Mouse (Mus musculus): Measurements from ENCODE around the gene Dbx1. TPM values are rescaled to one million over a fixed set of nuclear protein-coding genes. Genes with fewer than 3 reads are reported as not detected.

The Dbx1 gene
- total RNA-seq (2017), result not detected in 2 replicates

DNA sequence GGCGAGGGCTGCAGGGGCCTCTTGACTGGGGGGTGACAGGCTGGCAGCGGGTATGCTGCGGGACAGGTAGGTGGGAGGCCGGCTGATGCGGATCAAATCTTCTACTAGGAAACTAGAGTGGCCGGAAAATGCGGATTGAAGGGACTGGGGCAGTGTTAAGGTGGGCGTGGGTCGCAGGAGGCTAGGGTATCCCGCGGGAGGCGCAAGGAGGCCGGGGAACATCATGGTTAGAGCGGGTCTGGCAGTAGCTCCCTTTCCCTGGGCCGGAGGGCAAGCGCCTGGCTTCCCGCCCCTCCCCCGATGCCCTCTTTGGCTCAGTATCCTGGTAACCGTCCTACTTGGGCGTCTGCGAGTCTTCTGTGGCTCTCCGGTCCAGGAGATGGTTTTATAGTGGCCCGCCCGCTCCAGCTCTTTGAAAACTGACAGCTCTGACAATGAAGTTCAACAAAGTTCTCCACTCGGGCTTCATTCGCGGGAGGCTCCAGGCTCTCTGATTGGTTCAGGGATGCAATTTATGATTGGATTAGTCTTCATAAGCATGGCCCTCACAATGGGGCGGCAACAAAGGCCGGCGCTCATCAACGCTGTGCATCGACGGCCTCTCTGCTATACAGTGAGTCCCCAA is at the start of gene Dbx1:
Dbx1 (minus strand) TSS at position 359 of the 625 bp plus-strand sequence.
- no peak for ATAC-seq (replicated peaks; ENCODE audit: low read depth, poor library complexity, severe bottlenecking)

DNA sequence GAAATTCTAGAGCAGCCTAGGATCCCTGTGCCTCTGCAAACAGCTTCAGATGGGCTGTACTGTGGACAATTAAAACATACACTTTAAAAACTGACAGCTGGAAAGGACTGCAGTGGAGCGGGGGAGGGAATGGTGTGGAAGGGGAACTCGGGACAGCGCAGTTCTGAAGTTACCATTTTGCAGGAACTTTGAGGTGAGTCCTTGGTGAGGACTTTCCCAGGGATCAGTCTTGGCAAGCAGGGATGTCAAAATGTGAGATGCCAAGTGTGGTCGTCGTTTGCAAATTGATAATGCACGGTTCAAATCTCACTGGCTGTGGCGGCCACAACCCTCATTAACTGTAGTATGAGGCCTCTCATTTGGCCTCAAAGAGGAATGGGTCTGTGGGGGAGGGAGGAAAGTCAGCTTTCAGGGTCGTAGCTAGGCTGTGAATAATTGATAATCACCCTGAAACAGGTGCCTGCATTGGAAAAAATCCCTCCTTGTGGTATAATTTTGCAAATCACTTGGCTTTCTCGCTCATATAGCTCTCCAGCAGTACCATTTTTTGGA is 42.3 kb upstream of the Dbx1 start:
- no peak for ATAC-seq (replicated peaks; ENCODE audit: low read depth, poor library complexity, severe bottlenecking)

DNA sequence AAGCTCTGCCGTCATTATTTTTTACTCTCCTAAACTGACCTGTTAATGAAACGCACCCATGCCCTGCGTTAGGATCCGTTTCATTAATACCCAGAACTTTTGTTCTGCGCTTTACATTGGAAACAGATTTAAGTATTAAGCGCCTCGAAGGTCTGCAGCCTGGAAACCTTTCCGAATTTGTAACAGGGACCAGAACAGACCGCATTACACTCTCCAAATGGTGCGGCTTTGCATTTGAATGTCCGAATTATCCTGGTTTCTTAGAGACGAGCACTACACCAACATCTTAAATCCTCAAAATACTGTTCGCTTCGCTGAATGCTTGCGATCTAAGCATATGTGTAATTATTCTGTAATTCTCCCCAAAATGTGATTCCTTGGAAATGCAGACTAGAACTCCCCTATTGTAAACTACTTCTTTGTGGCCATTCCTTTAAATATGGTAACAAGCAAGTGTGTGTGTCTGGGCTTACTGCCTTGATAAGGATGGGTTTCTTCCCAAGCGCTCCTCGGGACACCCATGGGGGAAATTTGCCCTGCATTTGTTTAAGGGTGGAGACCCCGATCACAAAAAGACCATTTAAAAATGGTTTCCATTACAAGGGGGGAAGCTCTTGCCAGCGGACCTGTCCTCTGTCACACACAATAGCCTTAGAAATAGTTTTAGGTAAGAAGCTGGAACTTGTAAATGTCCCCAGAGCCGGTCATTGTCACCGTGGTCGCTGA is 41.6 kb upstream of the Dbx1 start:
- ATAC-seq (replicated peaks; ENCODE audit: low read depth, poor library complexity, severe bottlenecking), result no peak

DNA sequence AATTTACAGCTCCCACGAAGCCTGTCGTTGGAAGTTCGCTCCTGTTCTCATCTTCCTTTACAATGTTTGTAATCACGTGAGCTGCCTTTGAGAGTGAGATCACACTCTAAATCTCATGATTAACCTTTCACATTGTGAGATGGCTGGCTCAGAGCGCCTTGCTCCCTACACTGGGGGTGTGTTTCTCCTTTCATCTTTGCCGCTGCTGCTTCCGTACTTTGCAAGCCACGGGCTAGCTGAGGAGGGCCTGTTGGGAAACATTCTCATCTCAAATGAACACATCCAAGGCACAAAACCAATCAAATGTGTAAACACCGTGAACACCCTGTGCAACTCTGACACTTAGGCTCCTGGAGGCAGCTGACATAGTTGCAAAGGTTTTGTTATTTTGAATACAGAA is 40.5 kb upstream of the Dbx1 start:
- no peak for ATAC-seq (replicated peaks; ENCODE audit: low read depth, poor library complexity, severe bottlenecking)

DNA sequence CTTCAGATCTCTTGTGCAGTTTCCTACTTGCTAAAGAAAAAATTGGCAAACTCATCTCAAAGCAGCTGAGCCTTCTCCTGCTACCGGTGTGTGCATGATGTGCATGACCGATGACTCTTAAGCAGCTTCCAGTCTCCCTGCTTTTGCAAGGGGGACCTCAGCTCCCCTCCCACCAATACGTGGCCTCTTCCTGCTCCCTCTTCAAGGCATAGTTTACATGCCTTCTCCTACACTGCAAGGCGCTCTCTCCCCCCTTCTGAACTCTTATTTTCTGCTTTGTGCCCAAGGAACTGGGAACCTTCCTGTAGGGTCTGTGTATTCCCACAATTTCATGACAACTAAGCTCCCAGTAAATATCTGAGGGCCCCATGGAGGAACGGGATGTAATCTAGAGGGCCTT is 40.0 kb upstream of the Dbx1 start:
- ATAC-seq (replicated peaks; ENCODE audit: low read depth, poor library complexity, severe bottlenecking), result no peak

DNA sequence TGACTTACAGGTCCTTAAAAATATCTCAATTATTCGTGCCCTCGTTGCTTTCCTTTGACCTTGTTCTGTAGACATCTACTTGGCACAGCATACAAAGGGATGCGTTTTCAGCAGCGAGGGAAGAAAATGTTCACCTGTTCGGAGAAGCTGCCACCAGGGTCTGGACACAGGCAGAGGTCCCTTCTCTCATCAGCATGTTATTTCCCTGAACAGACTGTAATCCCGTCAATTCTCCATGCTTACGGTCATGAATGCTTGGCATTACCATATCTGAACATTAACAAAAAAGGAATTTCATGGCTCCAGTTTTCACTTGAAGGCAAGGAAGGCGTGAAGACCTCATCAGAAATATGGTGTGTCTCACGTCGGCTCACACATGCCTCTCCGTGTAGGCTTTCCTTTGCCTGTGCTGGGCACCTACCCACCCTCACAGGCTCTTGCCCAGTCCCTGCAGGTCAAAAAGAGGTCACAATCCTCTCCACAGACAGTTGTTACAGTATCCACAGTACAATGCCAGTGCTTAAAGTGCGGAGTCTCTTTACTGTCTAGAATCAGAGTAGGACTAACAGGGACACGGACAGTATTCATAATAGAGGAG is 31.7 kb upstream of the Dbx1 start:
- no peak for ATAC-seq (replicated peaks; ENCODE audit: low read depth, poor library complexity, severe bottlenecking)

DNA sequence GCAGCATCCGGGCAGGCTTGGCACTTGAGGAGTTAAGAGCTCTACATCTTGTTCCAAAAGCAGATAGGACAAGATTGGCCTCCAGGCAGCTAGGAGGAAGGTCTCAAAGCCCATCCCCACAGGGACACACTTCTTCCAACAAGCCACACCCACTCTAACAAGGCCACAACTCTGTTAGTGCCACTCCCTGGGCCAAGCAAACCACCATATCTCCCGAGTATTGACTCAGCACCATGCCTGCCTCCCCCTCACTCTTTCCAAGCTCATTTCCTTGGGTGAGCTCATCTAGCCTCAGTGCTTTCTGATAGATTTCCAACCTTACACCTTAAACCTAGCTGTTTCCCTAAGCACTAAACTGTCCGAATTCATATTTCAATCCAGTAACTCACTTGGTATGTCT is 26.9 kb upstream of the Dbx1 start:
- ATAC-seq (replicated peaks; ENCODE audit: low read depth, poor library complexity, severe bottlenecking), result no peak

DNA sequence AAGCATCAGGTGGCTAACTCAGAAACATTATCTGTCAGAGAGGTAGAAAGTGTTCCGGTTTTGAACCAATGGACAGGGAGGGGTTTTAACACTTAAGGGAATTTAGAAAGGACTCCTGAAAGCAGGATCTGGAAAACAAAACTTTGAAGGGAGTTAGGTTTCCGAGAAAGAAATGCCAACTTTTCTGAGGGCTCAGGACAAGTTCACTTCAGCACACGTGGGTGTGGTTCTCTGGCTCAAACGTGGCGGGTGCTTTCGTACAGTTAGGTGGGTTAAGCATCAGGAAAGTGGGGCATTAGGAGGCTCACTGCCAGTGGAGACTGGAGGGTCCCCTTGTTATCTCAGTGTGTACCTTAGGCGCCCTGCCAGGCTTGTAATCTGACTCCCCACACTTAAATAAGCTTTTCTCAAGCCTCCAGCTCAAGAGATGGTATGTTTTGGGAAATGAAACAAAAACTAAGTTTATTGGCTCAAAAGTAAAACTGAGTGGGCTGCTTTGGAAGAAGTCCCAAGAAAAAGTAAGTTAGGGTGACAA is 25.9 kb upstream of the Dbx1 start:
- ATAC-seq (replicated peaks; ENCODE audit: low read depth, poor library complexity, severe bottlenecking), result no peak

DNA sequence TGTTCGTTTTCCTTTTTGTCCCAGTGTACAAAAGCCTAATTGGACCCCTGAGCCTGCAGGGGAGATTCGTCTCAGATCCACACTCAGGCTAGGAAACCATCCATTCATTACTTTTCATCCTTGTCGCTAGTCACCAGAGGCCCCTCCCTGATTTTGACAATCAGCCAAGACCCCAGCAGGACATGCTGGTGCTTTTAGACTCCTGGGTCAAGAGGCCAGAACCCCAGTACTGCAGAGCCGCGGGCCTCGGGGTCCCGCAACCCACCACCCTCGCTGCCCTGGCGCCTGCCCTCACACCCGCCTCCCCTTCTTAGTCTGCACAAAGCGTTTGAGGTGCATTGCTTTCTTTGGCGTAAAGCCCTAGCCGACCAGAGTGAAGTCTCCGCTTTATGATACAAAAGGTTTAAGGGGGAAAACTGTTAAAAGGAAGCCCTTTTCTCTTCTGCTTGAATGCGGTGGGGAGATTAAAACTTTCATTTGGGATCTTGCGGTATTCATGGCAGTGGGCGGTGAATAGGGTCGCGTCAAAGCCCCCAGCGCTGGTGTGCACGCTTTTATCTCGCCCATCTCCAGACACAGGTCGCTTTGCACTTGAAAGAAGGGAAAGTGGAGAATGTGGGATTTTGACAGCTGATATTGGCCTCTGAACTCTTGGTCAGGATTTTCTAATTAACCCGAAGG is 25.3 kb upstream of the Dbx1 start:
- no peak for ATAC-seq (replicated peaks; ENCODE audit: low read depth, poor library complexity, severe bottlenecking)

DNA sequence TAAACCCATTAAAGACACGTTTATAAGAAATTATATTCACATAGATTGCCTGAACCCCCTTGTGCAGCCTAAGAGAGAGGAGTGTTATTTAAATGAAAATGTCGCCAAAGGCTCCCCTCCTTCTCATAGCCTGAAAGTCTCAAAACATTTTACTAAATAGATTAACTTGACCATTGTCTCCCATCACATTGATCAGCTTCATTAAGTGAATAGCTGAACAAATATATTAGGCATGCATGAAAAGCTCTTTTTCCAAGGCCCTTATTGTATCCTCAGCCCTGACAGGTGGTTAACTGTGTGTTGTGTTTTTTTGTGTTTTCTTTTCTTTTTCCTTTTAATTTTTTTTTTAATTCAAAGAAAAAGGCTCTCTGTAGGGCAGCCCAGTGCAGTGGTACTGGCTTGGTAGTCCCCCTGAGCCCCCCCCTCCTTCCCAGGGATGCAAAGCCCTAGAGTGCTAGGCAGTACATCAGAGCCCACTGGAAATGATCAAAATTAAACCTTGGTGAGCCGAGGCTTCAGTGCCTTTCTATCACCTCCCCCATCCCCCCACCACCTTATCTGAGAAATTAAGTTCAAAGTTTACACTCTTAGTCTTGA is 4.2 kb upstream of the Dbx1 start:
- no peak for ATAC-seq (replicated peaks; ENCODE audit: low read depth, poor library complexity, severe bottlenecking)

DNA sequence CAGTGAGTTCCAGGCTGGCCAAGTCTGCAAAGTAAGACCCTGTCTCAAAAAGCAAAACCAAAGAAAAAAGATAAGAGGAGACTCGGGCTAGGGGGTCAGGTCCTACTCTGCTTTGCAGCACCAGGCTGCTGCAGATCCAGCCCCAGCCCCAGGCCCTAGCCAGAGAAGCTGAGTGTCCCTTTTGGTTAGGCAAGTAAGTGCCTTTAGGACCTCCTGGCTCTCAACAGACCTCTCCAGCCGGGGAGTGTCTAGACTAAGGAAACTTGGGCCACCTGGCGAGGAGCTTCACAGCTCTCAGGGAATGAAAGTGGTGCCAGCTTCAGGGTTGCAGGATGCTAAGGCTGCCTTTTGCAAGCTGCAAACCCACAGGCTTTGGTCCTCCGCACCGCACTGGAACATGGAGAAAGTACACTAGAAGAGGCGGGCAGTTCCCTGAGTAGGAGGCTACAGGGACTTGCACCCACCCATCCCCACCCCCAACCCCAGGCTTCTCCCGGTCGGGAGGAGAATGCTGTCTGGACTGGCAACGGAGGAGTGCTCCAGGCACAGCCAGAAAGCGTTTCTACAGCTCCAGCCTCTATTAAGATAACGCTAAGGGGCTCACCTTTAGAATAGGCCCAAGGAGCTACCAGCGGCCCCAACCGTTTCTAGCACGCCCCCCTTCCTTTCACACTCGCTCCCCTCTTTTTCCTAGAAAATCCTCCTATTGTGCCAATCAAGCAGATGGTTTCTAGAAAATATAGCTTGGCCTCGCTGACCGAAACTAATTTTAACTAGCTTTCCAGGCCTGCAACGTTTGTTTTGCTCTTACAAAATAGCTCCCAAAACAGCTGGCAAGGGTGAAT is 3.4 kb upstream of the Dbx1 start:
- no peak for ATAC-seq (replicated peaks; ENCODE audit: low read depth, poor library complexity, severe bottlenecking)

DNA sequence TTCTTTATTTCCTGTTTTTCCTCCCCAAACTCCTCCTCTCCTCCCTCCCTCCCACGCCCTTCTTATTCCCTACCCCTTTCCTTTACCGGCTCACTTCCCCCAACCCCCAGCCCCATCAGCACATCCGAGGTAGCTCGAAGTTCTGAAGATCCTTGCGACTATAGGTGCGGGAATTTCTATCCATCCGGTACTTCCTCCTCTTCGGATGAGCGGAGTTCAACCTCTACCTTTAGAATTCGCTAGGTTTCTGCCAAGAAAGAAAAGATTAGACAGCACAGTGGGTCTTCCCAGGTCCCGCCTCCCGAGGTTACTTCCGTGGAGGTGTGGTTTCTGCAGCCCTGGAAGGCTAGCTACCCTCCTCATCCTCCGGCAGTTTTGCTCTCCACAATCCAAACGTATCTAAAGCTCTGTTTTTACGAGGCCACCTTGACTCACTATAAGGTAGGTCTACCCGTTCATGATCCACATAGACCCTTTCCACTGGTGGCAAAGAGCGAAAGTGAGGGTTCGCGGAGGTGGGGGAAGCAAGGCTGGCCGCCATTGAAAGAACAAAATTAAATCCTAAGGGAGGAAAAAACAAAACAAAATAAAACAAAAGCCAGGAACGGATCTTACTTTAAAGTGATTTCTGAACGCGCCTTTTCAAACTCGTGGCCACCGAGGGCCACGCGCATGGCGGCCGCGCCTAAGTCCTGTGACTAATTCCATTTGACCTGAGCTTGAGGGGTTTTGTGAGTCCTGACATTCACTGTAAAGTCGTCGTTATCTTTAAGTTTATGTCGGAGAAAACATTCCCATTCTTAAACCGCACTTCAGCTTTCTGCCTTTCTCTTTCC is 2.5 kb upstream of the Dbx1 start:
- ATAC-seq (replicated peaks; ENCODE audit: low read depth, poor library complexity, severe bottlenecking), result no peak

DNA sequence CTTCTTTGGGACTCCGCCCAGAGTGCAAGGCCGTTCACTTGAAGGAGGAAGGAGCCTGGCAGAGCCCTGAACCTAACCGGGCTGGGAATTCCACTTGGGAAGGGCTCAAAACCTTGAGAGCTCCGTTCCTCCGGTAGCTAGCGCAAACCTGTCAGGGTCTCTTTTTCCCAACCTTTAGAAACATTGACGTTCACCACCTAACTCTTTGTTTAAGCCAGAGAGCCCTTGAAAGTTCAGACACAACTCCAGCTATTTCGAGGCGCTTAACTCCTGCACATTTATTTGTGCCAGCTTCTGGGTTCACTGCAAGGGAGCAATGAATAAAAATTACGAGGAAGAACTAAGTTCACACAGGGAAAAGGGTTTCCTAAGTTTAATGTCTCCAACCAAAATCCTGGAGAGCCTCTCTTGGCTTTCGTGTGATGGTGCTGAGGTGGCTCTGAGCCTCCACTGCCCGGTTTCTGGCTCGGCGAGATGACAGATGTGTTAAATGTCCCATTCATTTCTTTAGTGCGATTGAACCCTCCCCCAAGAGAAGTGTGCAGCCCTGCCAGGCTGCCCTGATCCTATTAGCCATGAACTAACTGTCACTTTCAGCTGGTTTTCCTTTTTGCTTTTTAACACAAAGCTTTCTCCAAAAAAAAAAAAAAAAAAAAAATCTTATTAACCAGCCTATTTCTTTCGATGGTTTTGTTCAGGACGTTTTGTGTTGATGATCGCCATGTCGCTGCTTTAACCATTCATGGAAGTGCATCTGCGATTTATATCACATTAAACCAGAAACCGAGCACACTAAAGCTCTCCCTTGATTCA is 1.4 kb upstream of the Dbx1 start:
- ATAC-seq (replicated peaks; ENCODE audit: low read depth, poor library complexity, severe bottlenecking), result no peak

DNA sequence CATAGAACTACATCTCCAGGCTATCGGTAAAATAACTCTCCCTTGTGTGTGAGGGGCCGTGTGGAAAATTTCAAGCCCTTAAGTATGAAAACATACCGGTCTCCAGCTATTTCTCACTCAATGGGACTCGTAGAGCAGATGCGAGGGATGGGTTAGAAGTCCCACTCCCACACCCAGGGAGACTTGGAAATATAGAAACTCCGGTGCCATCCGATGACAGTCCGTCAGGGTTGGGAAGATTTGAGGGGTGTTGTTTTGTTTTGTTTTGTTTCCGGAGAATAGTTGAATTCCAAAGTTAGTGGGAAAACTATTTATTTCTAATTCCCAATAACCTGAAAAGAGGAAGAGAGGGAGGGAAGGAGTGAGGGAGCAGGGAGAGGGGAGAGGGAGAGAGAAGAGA is 632 bp upstream of the Dbx1 start:
- no peak for ATAC-seq (replicated peaks; ENCODE audit: low read depth, poor library complexity, severe bottlenecking)

DNA sequence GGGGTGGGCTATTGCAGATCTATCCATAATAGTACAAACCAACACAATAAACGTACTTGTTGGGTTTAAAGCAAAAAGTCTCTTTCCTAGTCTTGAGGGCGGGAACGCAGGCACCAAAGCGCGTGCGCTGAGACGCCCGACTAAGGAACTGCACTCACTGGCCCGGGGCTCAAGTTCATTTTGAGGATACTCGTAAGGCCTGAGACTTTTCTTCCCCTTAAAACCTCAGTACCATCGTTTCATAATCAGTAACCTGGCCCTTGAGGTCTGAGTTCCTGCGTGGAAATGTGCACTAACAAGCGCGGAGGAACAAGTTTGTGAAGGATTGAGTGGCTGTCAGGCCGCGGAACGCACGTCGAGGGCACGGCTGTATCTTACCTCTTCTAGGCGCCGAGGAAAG is 678 bp downstream of the Dbx1 start:
- ATAC-seq (replicated peaks; ENCODE audit: low read depth, poor library complexity, severe bottlenecking), result no peak

DNA sequence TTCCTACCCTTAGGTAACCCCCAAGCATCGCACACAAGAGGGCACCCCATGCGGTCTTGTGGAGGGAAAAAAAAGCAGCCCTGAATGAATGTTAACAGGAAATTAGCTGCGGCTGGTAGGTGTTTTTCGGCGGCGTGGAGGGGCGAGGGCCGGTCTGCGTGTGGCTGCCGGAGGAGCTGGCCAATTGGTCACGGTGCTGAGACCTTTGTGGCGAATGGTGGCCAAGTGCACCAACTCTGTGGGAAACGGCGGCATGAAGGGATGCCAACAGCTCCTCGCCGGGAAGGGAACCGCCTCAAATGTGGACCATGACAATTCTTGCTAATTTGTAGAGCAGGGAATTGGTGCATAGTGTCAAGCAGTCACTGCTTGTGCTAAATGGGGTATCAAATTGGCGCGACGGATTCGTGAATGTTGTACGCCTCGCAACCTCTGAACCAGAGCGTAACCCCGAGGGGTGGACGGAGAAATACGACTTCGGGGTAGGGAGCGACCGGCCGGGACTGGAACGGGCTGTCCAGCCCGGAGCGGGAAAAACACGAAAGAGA is 1.5 kb downstream of the Dbx1 start:
- no peak for ATAC-seq (replicated peaks; ENCODE audit: low read depth, poor library complexity, severe bottlenecking)
